Mouse (Mus musculus): ENCODE measurements around the gene Kntc1. TPM values are rescaled to one million over a fixed set of nuclear protein-coding genes. Genes with fewer than 3 reads are reported as not detected.

Kntc1 gene
- total RNA-seq, 2 experiments from 2014 or later = 43.6 to 74.9 TPM

- ATAC-seq (replicated peaks; ENCODE audit: poor library complexity, severe bottlenecking) = peak; percentile 58
Observed at GRCm38 (mm10) chr5:123862374-123863350, 113.1 kb downstream of the Kntc1 start.

- no peak for ATAC-seq (replicated peaks; ENCODE audit: poor library complexity, severe bottlenecking)
Observed at GRCm38 (mm10) chr5:123863934-123864333, 114.4 kb downstream of the Kntc1 start.

GRCm38 (mm10) chr5:123865365-123865764, 115.8 kb downstream of the Kntc1 start, which contains the start of gene Hcar2:
Gene Hcar2 (minus strand): TSS chr5:123865499.
- peak; percentile 83 for ATAC-seq (replicated peaks; ENCODE audit: poor library complexity, severe bottlenecking)

- ATAC-seq (replicated peaks; ENCODE audit: poor library complexity, severe bottlenecking) = no peak
Observed at GRCm38 (mm10) chr5:123866457-123866856, 116.9 kb downstream of the Kntc1 start.

GRCm38 (mm10) chr5:123869615-123870014, 120.1 kb downstream of the Kntc1 start:
- ATAC-seq (replicated peaks; ENCODE audit: poor library complexity, severe bottlenecking) = no peak

Other genes with a start within 250 kb of the Kntc1 start
- gene B3gnt4, start 239.3 kb upstream of the Kntc1 start, total RNA-seq (2014; fragmentation: Nextera tagmentation) = not detected in 2 replicates
- gene B3gnt4, start 239.3 kb upstream of the Kntc1 start, total RNA-seq (2017) = not detected in 2 replicates
- gene Diablo, start 225.5 kb upstream of the Kntc1 start, total RNA-seq (2014; fragmentation: Nextera tagmentation) = 29.0 and 61.6 TPM in 2 replicates
- gene Diablo, start 225.5 kb upstream of the Kntc1 start, total RNA-seq (2017) = 54.6 and 62.5 TPM in 2 replicates
- not detected in 2 replicates for gene Gm49027, start 224.2 kb upstream of the Kntc1 start, total RNA-seq (2014; fragmentation: Nextera tagmentation)
- not detected in 2 replicates for gene Gm49027, start 224.2 kb upstream of the Kntc1 start, total RNA-seq (2017)
- gene Vps33a, start 176.7 kb upstream of the Kntc1 start, total RNA-seq (2014; fragmentation: Nextera tagmentation) = 23.1 and 39.0 TPM in 2 replicates
- gene Vps33a, start 176.7 kb upstream of the Kntc1 start, total RNA-seq (2017) = 21.7 and 23.9 TPM in 2 replicates
- gene Clip1, start 65.1 kb upstream of the Kntc1 start, total RNA-seq (2014; fragmentation: Nextera tagmentation) = 41.7 and 56.0 TPM in 2 replicates
- gene Clip1, start 65.1 kb upstream of the Kntc1 start, total RNA-seq (2017) = 63.4 and 65.9 TPM in 2 replicates
- gene Zcchc8, start 28.6 kb upstream of the Kntc1 start, total RNA-seq (2014; fragmentation: Nextera tagmentation) = 53.7 and 66.1 TPM in 2 replicates
- gene Zcchc8, start 28.6 kb upstream of the Kntc1 start, total RNA-seq (2017) = 53.5 and 80.9 TPM in 2 replicates
- gene Rsrc2, start 302 bp upstream of the Kntc1 start, total RNA-seq (2014; fragmentation: Nextera tagmentation) = 118 TPM in 2 replicates
- gene Rsrc2, start 302 bp upstream of the Kntc1 start, total RNA-seq (2017) = 171 and 227 TPM in 2 replicates
- gene Hcar2, start 115.8 kb downstream of the Kntc1 start, total RNA-seq (2014; fragmentation: Nextera tagmentation) = not detected in 2 replicates
- 2.7 and 5.4 TPM in 2 replicates for gene Hcar2, start 115.8 kb downstream of the Kntc1 start, total RNA-seq (2017)
- gene Hcar1, start 130.3 kb downstream of the Kntc1 start, total RNA-seq (2014; fragmentation: Nextera tagmentation) = not detected in 2 replicates
- gene Hcar1, start 130.3 kb downstream of the Kntc1 start, total RNA-seq (2017) = not detected in 2 replicates
- 67.5 and 72.9 TPM in 2 replicates for gene Denr, start 157.5 kb downstream of the Kntc1 start, total RNA-seq (2014; fragmentation: Nextera tagmentation)
- 76.4 and 100.0 TPM in 2 replicates for gene Denr, start 157.5 kb downstream of the Kntc1 start, total RNA-seq (2017)
- gene Gm43518, start 177.7 kb downstream of the Kntc1 start, total RNA-seq (2014; fragmentation: Nextera tagmentation) = not detected in 2 replicates
- gene Gm43518, start 177.7 kb downstream of the Kntc1 start, total RNA-seq (2017) = not detected in 2 replicates
- gene Ccdc62, start 181.0 kb downstream of the Kntc1 start, total RNA-seq (2014; fragmentation: Nextera tagmentation) = 0.34 and 2.6 TPM in 2 replicates
- gene Ccdc62, start 181.0 kb downstream of the Kntc1 start, total RNA-seq (2017) = 0.10 and 5.3 TPM in 2 replicates
- gene Hip1r, start 223.9 kb downstream of the Kntc1 start, total RNA-seq (2014; fragmentation: Nextera tagmentation) = 11.5 and 39.3 TPM in 2 replicates
- 10.1 and 16.9 TPM in 2 replicates for gene Hip1r, start 223.9 kb downstream of the Kntc1 start, total RNA-seq (2017)

Data from granulocyte monocyte progenitor cell, adult 5-6 weeks (primary cell).